Mouse (Mus musculus) adrenal gland, adult 10 weeks (tissue): ENCODE measurements around the gene Olfr113. TPM values are rescaled to one million over a fixed set of nuclear protein-coding genes. Genes with fewer than 3 reads are reported as not detected.

Experiments used
- polyA plus RNA-seq: library from polyadenylated mRNA; stranded (reverse); fragments of 350-450 nt; fragmentation: Illumina TruSeq; extraction: RNeasy Lipid Tissue Mini Kit (QIAGEN cat#74804); gene quantifications from one replicate; pipeline ENCODE4 v1.2.3, GENCODE M21; 2014; ENCODE audit warnings: low read depth, low replicate concordance

Gene Olfr113
- polyA plus RNA-seq = not detected

GRCm38 (mm10) chr17:37577563-37577962 is at the start of gene Olfr113:
TSS of gene Olfr113 (minus strand) at chr17:37577663.

GRCm38 (mm10) chr17:37627009-37627408 is 49.5 kb upstream of the Olfr113 start, which contains the start of the genes Olfr115 and Olfr116:
TSS of gene Olfr115 (minus strand) at chr17:37627109.
TSS of gene Olfr116 (minus strand) at chr17:37627199.

GRCm38 (mm10) chr17:37592643-37593042 is 15.2 kb upstream of the Olfr113 start, which contains the start of gene Olfr114:
TSS of gene Olfr114 (minus strand) at chr17:37592743.

GRCm38 (mm10) chr17:37569351-37569750 is 8.1 kb downstream of the Olfr113 start, which contains the start of gene Olfr112:
TSS of gene Olfr112 (minus strand) at chr17:37569451.

Other genes starting within 250 kb of the Olfr113 start
- gene Olfr103, start 238.0 kb downstream of the Olfr113 start, polyA plus RNA-seq = not detected
- gene Olfr104-ps, start 218.1 kb downstream of the Olfr113 start, polyA plus RNA-seq = not detected
- gene Olfr105-ps, start 198.6 kb downstream of the Olfr113 start, polyA plus RNA-seq = not detected
- not detected for gene Olfr106-ps, start 187.3 kb downstream of the Olfr113 start, polyA plus RNA-seq
- gene Olfr107, start 178.4 kb downstream of the Olfr113 start, polyA plus RNA-seq = not detected
- not detected for gene Olfr108, start 132.2 kb downstream of the Olfr113 start, polyA plus RNA-seq
- not detected for gene Olfr109, start 118.7 kb downstream of the Olfr113 start, polyA plus RNA-seq
- gene H2-M2, start 94.1 kb downstream of the Olfr113 start, polyA plus RNA-seq = 0.52 TPM
- not detected for gene Olfr110, start 85.2 kb downstream of the Olfr113 start, polyA plus RNA-seq
- gene Olfr111, start 69.6 kb downstream of the Olfr113 start, polyA plus RNA-seq = not detected
- gene Olfr112, start 8.2 kb downstream of the Olfr113 start, polyA plus RNA-seq = not detected
- not detected for gene Olfr114, start 15.1 kb upstream of the Olfr113 start, polyA plus RNA-seq
- gene Olfr115, start 49.4 kb upstream of the Olfr113 start, polyA plus RNA-seq = not detected
- gene Olfr116, start 49.5 kb upstream of the Olfr113 start, polyA plus RNA-seq = not detected
- not detected for gene Olfr117, start 86.1 kb upstream of the Olfr113 start, polyA plus RNA-seq
- gene Olfr118, start 89.3 kb upstream of the Olfr113 start, polyA plus RNA-seq = not detected
- not detected for gene Olfr119, start 118.9 kb upstream of the Olfr113 start, polyA plus RNA-seq
- not detected for gene Olfr120, start 144.1 kb upstream of the Olfr113 start, polyA plus RNA-seq
- gene Olfr121, start 171.2 kb upstream of the Olfr113 start, polyA plus RNA-seq = not detected
- not detected for gene Olfr122, start 190.9 kb upstream of the Olfr113 start, polyA plus RNA-seq
- gene Olfr123, start 215.9 kb upstream of the Olfr113 start, polyA plus RNA-seq = not detected
- gene Olfr124, start 222.2 kb upstream of the Olfr113 start, polyA plus RNA-seq = not detected